Mouse (Mus musculus): Measurements from ENCODE around the gene Lacc1. TPM values are rescaled to one million over a fixed set of nuclear protein-coding genes. Genes with fewer than 3 reads are reported as not detected.
"Not testable (repeated sequence)": the region's sequence is repeated elsewhere in the genome, so short reads cannot be mapped to it uniquely, and the experiment has no call there.

Gene Lacc1
- polyA plus RNA-seq, 1 experiment: 4.4 TPM

DNA sequence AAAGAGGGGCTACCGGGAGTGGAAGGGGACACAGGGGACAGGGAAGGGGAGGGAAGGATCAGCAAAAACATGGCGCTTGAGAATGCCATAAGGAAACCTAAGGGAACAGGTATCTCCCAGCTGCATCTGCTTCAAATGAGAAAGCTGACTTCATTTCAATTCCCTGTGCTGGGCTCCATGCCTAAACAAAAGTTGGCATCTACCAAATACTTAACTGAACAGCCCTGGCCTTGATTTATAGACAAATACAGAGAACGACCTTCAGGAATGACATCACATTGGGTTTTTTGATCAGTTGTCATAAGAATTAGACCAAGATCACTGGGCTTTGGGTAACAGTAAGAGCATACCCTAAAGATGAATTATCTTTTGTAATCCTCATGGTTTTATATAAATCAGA is 12.2 kb downstream of the Lacc1 start:
- no peaks in the 10 kb centered on the region for H3K36me3 ChIP-seq (ENCODE audit: control insufficient read depth, insufficient read depth, low read length)
- no peak for TF ChIP-seq CTCF (IDR thresholded peaks at IDR 0.05; ENCODE audit: extremely low read depth, insufficient read depth, insufficient read length, insufficient replicate concordance)
- TF ChIP-seq POLR2A (IDR thresholded peaks at IDR 0.05; ENCODE audit: low read depth, low read length): no peak
- 89% methylated on average over 3 of the region's 3 CpGs for WGBS

DNA sequence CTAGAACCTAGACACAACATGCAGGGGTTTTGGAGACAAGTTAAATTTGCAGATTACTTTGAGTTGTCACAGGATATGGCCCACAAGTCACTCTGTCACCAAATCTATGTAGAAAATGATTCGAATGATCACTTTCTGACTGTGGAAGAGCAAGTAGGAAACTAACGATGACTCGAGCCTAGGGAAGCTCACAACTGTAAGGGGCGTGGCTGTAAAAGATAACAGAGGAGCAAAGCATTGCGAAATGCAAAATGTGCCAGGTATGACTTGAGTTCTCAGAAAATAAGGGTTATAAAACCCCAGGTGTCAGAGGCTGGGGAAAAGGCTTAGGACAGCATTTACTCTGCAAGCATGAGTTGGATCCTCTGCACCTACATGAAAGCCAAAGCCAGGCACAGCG is 19.5 kb downstream of the Lacc1 start:
- DNase-seq (ENCODE audit: low read depth in 1 of 2, low spot score in 2 of 2): no peak
- Histone ChIP-seq H3K27ac (ENCODE audit: insufficient read depth, low read length) (no peak overlapping the region), H3K4me3 (ENCODE audit: extremely low read depth, insufficient read depth, insufficient read length) (no peak overlapping the region), H3K4me1 (ENCODE audit: control insufficient read depth, insufficient read depth, insufficient read length) (no peaks in the 10 kb centered on the region), H3K27me3 (ENCODE audit: control insufficient read depth, insufficient read depth, low read length) (no peaks in the 10 kb centered on the region), H3K36me3 (ENCODE audit: control insufficient read depth, insufficient read depth, low read length) (no peaks in the 10 kb centered on the region)
- 73% methylated on average over 6 of the region's 6 CpGs for WGBS
- TF ChIP-seq CTCF (IDR thresholded peaks at IDR 0.05; ENCODE audit: extremely low read depth, insufficient read depth, insufficient read length, insufficient replicate concordance) (no peak), POLR2A (IDR thresholded peaks at IDR 0.05; ENCODE audit: low read depth, low read length) (no peak)

More for the DNA sequence above, 12.2 kb downstream of the Lacc1 start:
- DNase-seq (ENCODE audit: low read depth in 1 of 2, low spot score in 2 of 2): no peak
- H3K27me3 ChIP-seq (ENCODE audit: control insufficient read depth, insufficient read depth, low read length): no peaks in the 10 kb centered on the region
- no peak overlapping the region for H3K4me3 ChIP-seq (ENCODE audit: extremely low read depth, insufficient read depth, insufficient read length)
- H3K4me1 ChIP-seq (ENCODE audit: control insufficient read depth, insufficient read depth, insufficient read length): no peaks in the 10 kb centered on the region
- no peak overlapping the region for H3K27ac ChIP-seq (ENCODE audit: insufficient read depth, low read length)

DNA sequence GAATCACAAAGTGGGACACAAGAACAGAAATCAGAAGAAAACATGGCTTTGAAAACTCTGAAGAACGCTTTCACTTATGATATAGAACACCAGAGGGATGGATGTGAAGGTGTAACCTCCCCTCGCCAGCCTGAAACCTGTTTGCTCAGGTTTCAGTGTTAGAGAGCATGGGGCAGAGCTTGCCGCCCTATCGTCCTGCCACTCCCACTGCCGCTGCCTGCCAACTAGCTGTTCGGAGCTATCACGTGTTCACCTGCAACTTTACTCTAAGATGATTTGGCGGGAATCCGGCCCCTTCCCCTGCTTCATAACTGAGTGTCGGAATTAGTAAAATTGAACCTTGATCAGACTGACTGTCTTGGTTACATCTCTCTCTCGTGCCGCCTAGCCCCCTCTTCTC is 19.9 kb downstream of the Lacc1 start:
- H3K36me3 ChIP-seq (ENCODE audit: control insufficient read depth, insufficient read depth, low read length); H3K4me3 ChIP-seq (ENCODE audit: extremely low read depth, insufficient read depth, insufficient read length); H3K4me1 ChIP-seq (ENCODE audit: control insufficient read depth, insufficient read depth, insufficient read length); H3K27me3 ChIP-seq (ENCODE audit: control insufficient read depth, insufficient read depth, low read length); H3K27ac ChIP-seq (ENCODE audit: insufficient read depth, low read length); DNase-seq (ENCODE audit: low read depth in 1 of 2, low spot score in 2 of 2): not testable (repeated sequence)
- 76% methylated on average over 12 of the region's 12 CpGs for WGBS

DNA sequence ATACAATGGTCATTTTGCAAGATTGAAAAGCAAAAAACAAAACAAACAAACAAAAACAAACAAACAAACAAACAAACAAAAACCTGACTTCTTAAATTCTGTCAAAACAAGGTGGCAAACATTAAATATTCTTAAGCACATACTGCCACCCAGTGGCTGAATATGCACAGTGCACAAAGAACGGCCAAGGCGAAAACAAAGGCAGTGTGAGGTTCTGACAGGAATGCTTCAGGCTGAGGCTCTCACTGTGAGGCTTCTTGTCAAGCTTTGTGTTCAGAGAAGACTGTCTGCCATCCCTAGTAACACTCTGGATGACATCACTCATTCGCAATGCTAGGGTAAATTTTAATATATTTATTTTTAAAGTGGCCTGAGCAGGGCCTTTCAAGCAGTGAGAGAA is 24.9 kb downstream of the Lacc1 start:
- Histone ChIP-seq H3K4me3 (ENCODE audit: extremely low read depth, insufficient read depth, insufficient read length) (no peak overlapping the region), H3K27me3 (ENCODE audit: control insufficient read depth, insufficient read depth, low read length) (no peaks in the 10 kb centered on the region), H3K36me3 (ENCODE audit: control insufficient read depth, insufficient read depth, low read length) (no peaks in the 10 kb centered on the region), H3K27ac (ENCODE audit: insufficient read depth, low read length) (no peak overlapping the region), H3K4me1 (ENCODE audit: control insufficient read depth, insufficient read depth, insufficient read length) (no peaks in the 10 kb centered on the region)
- TF ChIP-seq CTCF (IDR thresholded peaks at IDR 0.05; ENCODE audit: extremely low read depth, insufficient read depth, insufficient read length, insufficient replicate concordance): peak; percentile 64; the same call in 1 of the 2 replicates
- TF ChIP-seq POLR2A (IDR thresholded peaks at IDR 0.05; ENCODE audit: low read depth, low read length): no peak
- peak in 1 of 2 experiments; percentile 34 for DNase-seq (ENCODE audit: low read depth in 1 of 2, low spot score in 2 of 2)
- WGBS: 22% methylated on average over 3 of the region's 3 CpGs

DNA sequence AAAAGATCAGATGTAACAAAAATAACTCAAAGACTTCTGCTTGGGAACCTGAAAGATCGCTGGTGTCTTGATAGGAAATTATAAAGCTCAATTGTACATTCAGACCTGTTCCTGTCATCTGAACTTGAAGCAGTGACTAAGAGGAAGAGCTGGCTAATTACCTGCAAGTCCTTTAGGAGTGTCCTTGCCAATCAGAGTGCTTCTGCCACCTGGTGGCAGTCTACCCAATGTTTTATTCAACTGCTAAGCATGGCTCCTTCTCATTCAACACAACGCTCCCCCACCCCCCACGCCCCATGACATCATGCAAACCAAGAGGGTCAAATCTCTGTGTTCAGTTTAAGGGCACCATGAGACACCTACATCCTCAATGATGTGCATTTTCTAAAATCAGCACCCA is 28.5 kb downstream of the Lacc1 start:
- H3K4me1 ChIP-seq (ENCODE audit: control insufficient read depth, insufficient read depth, insufficient read length): no peaks in the 10 kb centered on the region
- no peak overlapping the region for H3K27ac ChIP-seq (ENCODE audit: insufficient read depth, low read length)
- DNase-seq (ENCODE audit: low read depth in 1 of 2, low spot score in 2 of 2): peak; percentile 31 to 59
- no peaks in the 10 kb centered on the region for H3K36me3 ChIP-seq (ENCODE audit: control insufficient read depth, insufficient read depth, low read length)
- 8% methylated on average over 3 of the region's 3 CpGs for WGBS
- H3K4me3 ChIP-seq (ENCODE audit: extremely low read depth, insufficient read depth, insufficient read length): no peak overlapping the region
- TF ChIP-seq POLR2A (IDR thresholded peaks at IDR 0.05; ENCODE audit: low read depth, low read length) (no peak), CTCF (IDR thresholded peaks at IDR 0.05; ENCODE audit: extremely low read depth, insufficient read depth, insufficient read length, insufficient replicate concordance) (peak; percentile 32; the same call in 1 of the 2 replicates)
- no peaks in the 10 kb centered on the region for H3K27me3 ChIP-seq (ENCODE audit: control insufficient read depth, insufficient read depth, low read length)

DNA sequence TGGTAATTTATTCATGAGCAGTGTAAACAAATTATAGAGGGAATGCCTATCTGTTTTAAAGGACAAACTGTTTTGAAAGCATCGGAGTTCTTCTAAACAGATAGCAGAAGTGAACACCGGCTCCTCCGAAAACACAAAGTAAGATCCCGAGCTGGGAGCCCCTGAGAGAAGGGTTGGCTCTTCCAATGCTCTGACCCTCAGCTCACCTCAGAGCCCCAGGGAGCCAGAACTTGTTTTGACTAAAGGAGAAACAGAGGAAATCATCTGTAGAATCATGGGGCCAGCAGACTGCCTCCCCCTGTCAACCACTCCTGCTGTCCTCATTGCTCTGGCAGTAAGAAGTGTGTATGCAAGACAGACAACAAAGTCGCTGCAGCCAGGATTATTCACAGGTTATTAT is 31.1 kb downstream of the Lacc1 start:
- no peak for DNase-seq (ENCODE audit: low read depth in 1 of 2, low spot score in 2 of 2)
- no peaks in the 10 kb centered on the region for H3K27me3 ChIP-seq (ENCODE audit: control insufficient read depth, insufficient read depth, low read length)
- no peaks in the 10 kb centered on the region for H3K4me1 ChIP-seq (ENCODE audit: control insufficient read depth, insufficient read depth, insufficient read length)
- 86% methylated on average over 5 of the region's 5 CpGs for WGBS
- H3K27ac ChIP-seq (ENCODE audit: insufficient read depth, low read length): no peak overlapping the region
- TF ChIP-seq CTCF (IDR thresholded peaks at IDR 0.05; ENCODE audit: extremely low read depth, insufficient read depth, insufficient read length, insufficient replicate concordance): no peak
- TF ChIP-seq POLR2A (IDR thresholded peaks at IDR 0.05; ENCODE audit: low read depth, low read length): no peak
- no peaks in the 10 kb centered on the region for H3K36me3 ChIP-seq (ENCODE audit: control insufficient read depth, insufficient read depth, low read length)
- H3K4me3 ChIP-seq (ENCODE audit: extremely low read depth, insufficient read depth, insufficient read length): no peak overlapping the region

DNA sequence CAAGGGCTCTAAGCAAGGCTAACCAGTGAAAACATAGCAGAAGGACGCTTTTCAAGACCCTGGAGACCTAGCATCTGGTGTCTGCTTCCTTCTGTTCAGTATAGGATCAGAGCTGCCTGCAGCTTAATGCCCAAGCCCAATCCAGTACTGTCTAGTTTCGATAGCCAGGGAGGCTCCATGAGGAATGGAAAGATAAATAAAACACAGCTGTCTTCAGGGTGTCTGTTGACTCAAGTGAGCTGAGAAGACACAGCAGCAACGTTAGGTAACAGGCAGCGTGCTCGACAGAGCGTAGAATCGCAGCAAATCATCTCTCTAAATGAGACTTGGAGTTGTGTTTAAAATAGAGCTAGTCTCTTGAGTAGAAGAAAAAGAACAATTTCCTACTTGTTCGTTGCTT is 32.0 kb downstream of the Lacc1 start:
- Histone ChIP-seq H3K27ac (ENCODE audit: insufficient read depth, low read length) (no peak overlapping the region), H3K4me1 (ENCODE audit: control insufficient read depth, insufficient read depth, insufficient read length) (no peaks in the 10 kb centered on the region), H3K4me3 (ENCODE audit: extremely low read depth, insufficient read depth, insufficient read length) (no peak overlapping the region), H3K27me3 (ENCODE audit: control insufficient read depth, insufficient read depth, low read length) (no peaks in the 10 kb centered on the region), H3K36me3 (ENCODE audit: control insufficient read depth, insufficient read depth, low read length) (no peaks in the 10 kb centered on the region)
- 81% methylated on average over 8 of the region's 8 CpGs for WGBS
- DNase-seq (ENCODE audit: low read depth in 1 of 2, low spot score in 2 of 2): no peak
- TF ChIP-seq POLR2A (IDR thresholded peaks at IDR 0.05; ENCODE audit: low read depth, low read length) (no peak), CTCF (IDR thresholded peaks at IDR 0.05; ENCODE audit: extremely low read depth, insufficient read depth, insufficient read length, insufficient replicate concordance) (no peak)

DNA sequence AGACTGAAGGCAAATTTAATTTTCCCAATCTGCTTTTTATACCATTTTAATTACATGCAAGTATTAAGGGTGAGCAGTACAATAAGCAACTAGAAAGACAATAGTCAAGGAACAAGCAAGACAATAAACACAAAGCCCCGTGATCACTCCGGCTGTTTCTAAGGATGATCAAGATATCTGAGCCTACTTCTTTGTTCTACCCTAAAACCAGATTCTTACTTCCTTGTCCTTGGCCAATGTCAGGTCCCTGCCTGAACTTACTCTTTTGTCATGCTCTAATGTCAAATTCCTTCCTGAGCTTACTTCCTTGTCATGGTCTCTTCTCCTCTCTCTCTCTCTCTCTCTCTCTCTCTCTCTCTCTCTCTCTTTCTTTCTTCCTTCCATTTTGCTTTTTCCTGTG is 46.4 kb downstream of the Lacc1 start:
- H3K4me3 ChIP-seq (ENCODE audit: extremely low read depth, insufficient read depth, insufficient read length); DNase-seq (ENCODE audit: low read depth in 1 of 2, low spot score in 2 of 2); H3K4me1 ChIP-seq (ENCODE audit: control insufficient read depth, insufficient read depth, insufficient read length); H3K27me3 ChIP-seq (ENCODE audit: control insufficient read depth, insufficient read depth, low read length); H3K27ac ChIP-seq (ENCODE audit: insufficient read depth, low read length); H3K36me3 ChIP-seq (ENCODE audit: control insufficient read depth, insufficient read depth, low read length): not testable (repeated sequence)
- 90% methylated on average over 2 of the region's 2 CpGs for WGBS
